Mouse (Mus musculus) stomach, embryonic 14.5 days (tissue): ENCODE measurements around the gene Grm5. TPM values are rescaled to one million over a fixed set of nuclear protein-coding genes. Genes with fewer than 3 reads are reported as not detected.

ENCODE experiments used
- ATAC-seq: fragments of 200-750 bp; cut with Nextera tagmentation; 2 replicates; pipeline ENCODE4 v1.8.0; 2017; ENCODE audit warnings: low read depth, moderate TSS enrichment; ENCODE audit not compliant: insufficient number of reproducible peaks, insufficient read depth, low FRiP score
- H3K27ac ChIP-seq: fragments of 300-500 bp; sonication (generic); 2 replicates; pipeline ENCODE4 v1.5.1; 2014; ENCODE audit warnings: mild to moderate bottlenecking, low read length, moderate library complexity, mixed read lengths
- H3K27me3 ChIP-seq: fragments of 300-500 bp; sonication (generic); 2 replicates; pipeline ENCODE4 v1.6.1; 2014; ENCODE audit warnings: low read length, control low read depth, mixed read lengths; ENCODE audit not compliant: control insufficient read depth, insufficient read depth
- H3K36me3 ChIP-seq: fragments of 300-500 bp; sonication (generic); 2 replicates; pipeline ENCODE4 v1.6.1; 2014; ENCODE audit warnings: mild to moderate bottlenecking, control low read depth, low read length, moderate library complexity, mixed read lengths; ENCODE audit not compliant: control insufficient read depth, insufficient read depth
- H3K4me1 ChIP-seq: fragments of 300-500 bp; sonication (generic); 2 replicates; pipeline ENCODE4 v1.6.1; 2014; ENCODE audit warnings: low read length, control low read depth, mixed read lengths; ENCODE audit not compliant: control insufficient read depth, insufficient read depth
- H3K4me2 ChIP-seq: fragments of 300-500 bp; sonication (generic); replicated peaks from 2 replicates; pipeline ENCODE4 v1.6.1; 2014; ENCODE audit warnings: low read depth, low read length, control low read depth
- H3K4me3 ChIP-seq: fragments of 300-500 bp; sonication (generic); 2 replicates; pipeline ENCODE4 v1.5.1; 2014; ENCODE audit warnings: low read depth, low read length, control low read depth
- H3K9ac ChIP-seq: fragments of 300-500 bp; sonication (generic); replicated peaks from 2 replicates; pipeline ENCODE4 v1.6.1; 2014; ENCODE audit warnings: low read depth, mild to moderate bottlenecking, control low read depth, low read length, moderate library complexity, mixed read lengths
- H3K9me3 ChIP-seq: fragments of 300-500 bp; sonication (generic); 2 replicates; pipeline ENCODE4 v1.6.1; 2016; ENCODE audit warnings: low read depth, low read length, control low read depth; ENCODE audit not compliant: control insufficient read depth
- WGBS: fragments of 180-500 bp; shearing (Covaris S2); extraction: QIAGEN DNeasy Blood & Tissue Kit; methylation state at CpG from one replicate; pipeline ENCODE4 v1.1.7; 2014; 5-methylcytosine and 5-hydroxymethylcytosine counted together
- polyA plus RNA-seq: library from polyadenylated mRNA; unstranded; fragments of >200 nt; fragmentation: Nextera tagmentation; extraction: Ambion mirVana; gene quantifications from 2 replicates; pipeline ENCODE4 v1.2.1, GENCODE M21; 2014

The Grm5 gene
- polyA plus RNA-seq, 1 experiment from 2014 or later, result not detected

DNA sequence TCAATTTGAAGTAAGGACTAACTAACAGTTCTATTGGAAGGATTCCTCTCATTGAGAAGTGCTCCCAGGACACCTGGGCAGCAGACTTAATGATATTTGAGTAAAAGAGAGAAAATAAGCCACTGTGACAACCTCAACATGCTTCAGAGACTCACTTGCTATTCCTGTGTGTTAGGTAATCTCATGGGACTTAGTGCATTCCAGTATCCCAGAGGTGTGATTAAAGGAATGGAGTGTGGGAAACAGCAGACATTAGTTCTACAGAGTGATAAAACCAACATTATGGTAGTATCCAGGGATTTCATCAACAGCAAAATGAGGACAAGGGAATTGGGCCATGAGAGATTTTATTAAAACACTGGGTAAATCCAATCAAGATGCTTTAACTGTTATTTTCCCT, 205.0 kb downstream of the Grm5 start:
- Histone ChIP-seq H3K9me3 (no peaks in the 10 kb centered on the region), H3K27me3 (no peaks in the 10 kb centered on the region), H3K36me3 (no peaks in the 10 kb centered on the region), H3K4me2 (no peak overlapping the region), H3K4me1 (no peaks in the 10 kb centered on the region), H3K4me3 (no peak overlapping the region), H3K9ac (no peak overlapping the region), H3K27ac (no peak overlapping the region)
- ATAC-seq, result no peak

DNA sequence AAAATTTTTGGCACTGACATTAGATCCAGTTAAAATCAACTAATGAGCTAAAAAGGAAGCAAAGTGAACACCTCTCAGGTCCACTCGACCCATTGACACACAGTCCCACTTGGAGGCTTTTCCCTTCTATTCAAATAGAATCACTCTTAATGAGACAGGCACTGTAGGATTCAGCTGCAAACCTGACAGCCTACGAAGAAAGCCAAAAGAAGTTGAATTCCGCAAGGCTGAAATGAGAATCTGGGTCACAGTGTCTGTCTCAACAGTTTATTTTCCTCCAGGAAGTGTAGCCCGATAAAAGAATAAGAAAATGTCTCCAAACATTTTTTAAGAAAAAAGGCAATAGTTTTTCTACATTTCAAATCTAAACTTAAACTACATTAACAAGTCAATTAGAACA, 209.9 kb downstream of the Grm5 start:
- Histone ChIP-seq H3K9me3 (no peaks in the 10 kb centered on the region), H3K27ac (no peak overlapping the region), H3K4me3 (no peak overlapping the region), H3K4me2 (no peak overlapping the region), H3K27me3 (no peaks in the 10 kb centered on the region), H3K4me1 (no peaks in the 10 kb centered on the region), H3K9ac (no peak overlapping the region), H3K36me3 (no peaks in the 10 kb centered on the region)
- 76% methylated on average over 4 of the region's 4 CpGs for WGBS
- no peak for ATAC-seq

DNA sequence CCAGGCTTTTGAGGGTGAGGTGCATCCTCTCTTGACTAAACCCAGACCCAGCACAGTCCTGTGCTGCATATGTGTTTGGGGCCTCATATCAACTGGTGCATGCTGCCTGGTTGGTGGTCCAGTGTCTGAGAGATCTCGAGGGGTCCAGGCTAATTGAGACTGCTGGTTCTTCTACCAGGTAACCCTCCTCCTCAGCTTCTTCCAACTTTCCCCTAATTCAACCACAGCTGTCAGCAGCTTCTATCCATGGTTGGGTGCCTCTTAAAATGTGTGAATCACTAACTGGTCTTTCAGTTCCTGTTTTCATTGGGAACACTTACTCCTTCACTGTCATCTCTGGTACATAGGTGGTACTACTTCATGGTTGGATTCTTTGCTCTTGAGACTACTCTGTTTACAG, 240.9 kb downstream of the Grm5 start:
- Histone ChIP-seq H3K27ac (no peak overlapping the region), H3K4me2 (no peak overlapping the region), H3K4me1 (no peaks in the 10 kb centered on the region), H3K4me3 (no peak overlapping the region), H3K36me3 (no peaks in the 10 kb centered on the region), H3K27me3 (no peaks in the 10 kb centered on the region), H3K9me3 (no peaks in the 10 kb centered on the region), H3K9ac (no peak overlapping the region)
- ATAC-seq, result no peak
- 61% methylated on average over 1 of the region's 1 CpGs for WGBS

GRCm38 (mm10) chr7:87834669-87835068, 250.7 kb downstream of the Grm5 start:
- Histone ChIP-seq H3K27me3 (no peaks in the 10 kb centered on the region), H3K9ac (no peak overlapping the region), H3K36me3 (no peaks in the 10 kb centered on the region), H3K4me1 (no peaks in the 10 kb centered on the region), H3K4me2 (no peak overlapping the region), H3K4me3 (no peak overlapping the region), H3K9me3 (no peaks in the 10 kb centered on the region), H3K27ac (no peak overlapping the region)
- WGBS, result 65% methylated on average over 4 of the region's 4 CpGs
- ATAC-seq, result no peak

DNA sequence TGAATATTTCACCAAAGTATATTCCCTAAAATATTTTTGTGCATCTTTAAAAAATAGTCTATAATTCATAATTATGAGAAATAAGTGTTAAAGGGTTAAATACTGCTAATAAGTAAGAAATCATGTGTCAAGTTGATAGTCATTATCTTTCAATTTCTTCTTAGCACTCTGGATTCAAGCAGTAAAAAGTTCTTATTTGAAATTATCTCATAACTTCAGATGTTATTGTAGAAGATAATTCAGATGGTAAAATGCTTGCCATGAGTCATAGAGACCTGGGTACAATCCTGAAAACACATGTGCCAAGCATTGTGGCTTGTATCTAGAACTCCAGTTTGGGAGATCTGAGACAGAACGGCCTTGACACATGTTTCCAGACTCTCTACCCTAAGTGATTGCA, 254.6 kb downstream of the Grm5 start:
- Histone ChIP-seq H3K4me2 (no peak overlapping the region), H3K27ac (no peak overlapping the region), H3K36me3 (no peaks in the 10 kb centered on the region), H3K9me3 (no peaks in the 10 kb centered on the region), H3K27me3 (no peaks in the 10 kb centered on the region), H3K9ac (no peak overlapping the region), H3K4me1 (no peaks in the 10 kb centered on the region), H3K4me3 (no peak overlapping the region)
- WGBS, result 92% methylated on average over 1 of the region's 1 CpGs
- ATAC-seq, result no peak

DNA sequence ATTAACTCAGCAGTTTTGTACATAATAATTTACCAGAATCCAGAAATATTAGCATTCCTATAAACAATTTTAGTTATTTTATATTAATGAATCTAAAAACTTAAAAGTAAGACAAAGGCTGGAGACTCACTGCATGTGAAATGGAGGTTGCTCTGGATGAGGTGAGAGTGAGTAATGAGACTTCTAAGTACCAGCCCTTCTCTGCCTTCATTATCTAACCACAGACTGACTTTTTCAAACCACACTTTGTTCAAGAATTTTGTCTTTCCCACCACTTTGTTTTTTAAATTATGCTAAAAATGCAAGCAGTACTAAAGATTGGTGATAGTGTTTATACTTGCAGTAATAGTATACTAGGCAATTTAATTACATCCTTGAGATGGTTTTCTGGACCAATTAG, 259.5 kb downstream of the Grm5 start:
- Histone ChIP-seq H3K4me1 (no peaks in the 10 kb centered on the region), H3K9ac (no peak overlapping the region), H3K27me3 (no peaks in the 10 kb centered on the region), H3K36me3 (no peaks in the 10 kb centered on the region), H3K27ac (no peak overlapping the region), H3K9me3 (no peaks in the 10 kb centered on the region), H3K4me3 (no peak overlapping the region), H3K4me2 (no peak overlapping the region)
- ATAC-seq, result no peak

DNA sequence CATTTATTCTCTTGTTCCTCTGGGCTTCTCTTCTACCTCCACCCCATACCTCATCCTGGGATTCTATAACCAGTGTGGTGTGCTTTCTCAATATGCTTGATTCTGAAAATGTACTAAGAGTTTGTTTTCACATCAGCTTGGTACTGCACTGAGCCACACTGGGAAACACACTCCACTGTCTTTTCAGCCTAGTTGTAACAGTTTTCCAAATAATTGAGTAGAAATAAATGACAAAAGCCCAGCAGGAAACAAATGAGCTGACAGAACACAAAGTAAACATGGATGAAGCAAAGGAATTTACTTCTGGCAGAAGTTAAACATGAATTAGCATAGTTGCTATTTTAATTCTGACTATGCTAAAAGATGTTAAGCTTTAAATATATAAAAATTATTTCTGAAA, 262.1 kb downstream of the Grm5 start:
- Histone ChIP-seq H3K9me3 (no peaks in the 10 kb centered on the region), H3K4me3 (no peak overlapping the region), H3K36me3 (no peaks in the 10 kb centered on the region), H3K4me1 (no peaks in the 10 kb centered on the region), H3K4me2 (no peak overlapping the region), H3K27ac (no peak overlapping the region), H3K9ac (no peak overlapping the region), H3K27me3 (no peaks in the 10 kb centered on the region)
- no peak for ATAC-seq

DNA sequence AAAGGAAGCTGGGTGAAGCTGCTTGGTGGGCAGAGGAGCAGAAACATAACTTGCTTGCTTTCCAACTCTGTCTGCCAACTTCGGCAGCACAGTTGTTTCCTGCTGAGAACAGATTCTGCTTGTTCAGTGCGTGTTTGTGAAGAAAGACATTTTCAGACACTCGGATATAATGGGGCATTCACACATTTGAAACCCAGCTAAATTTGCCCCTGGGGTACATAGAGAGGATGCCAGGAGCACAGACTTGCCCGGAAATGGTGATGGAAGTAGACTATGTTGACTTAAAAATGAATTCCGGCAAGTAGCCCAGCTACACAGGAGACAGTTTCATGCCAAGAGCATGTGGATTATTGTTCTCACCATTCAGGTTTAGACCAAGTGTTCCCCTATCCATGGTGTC, 342.0 kb downstream of the Grm5 start:
- Histone ChIP-seq H3K4me2 (no peak overlapping the region), H3K9me3 (no peaks in the 10 kb centered on the region), H3K4me1 (no peaks in the 10 kb centered on the region), H3K36me3 (no peaks in the 10 kb centered on the region), H3K27ac (no peak overlapping the region), H3K27me3 (no peaks in the 10 kb centered on the region), H3K9ac (no peak overlapping the region), H3K4me3 (no peak overlapping the region)
- ATAC-seq, result no peak
- WGBS, result 80% methylated on average over 5 of the region's 5 CpGs

DNA sequence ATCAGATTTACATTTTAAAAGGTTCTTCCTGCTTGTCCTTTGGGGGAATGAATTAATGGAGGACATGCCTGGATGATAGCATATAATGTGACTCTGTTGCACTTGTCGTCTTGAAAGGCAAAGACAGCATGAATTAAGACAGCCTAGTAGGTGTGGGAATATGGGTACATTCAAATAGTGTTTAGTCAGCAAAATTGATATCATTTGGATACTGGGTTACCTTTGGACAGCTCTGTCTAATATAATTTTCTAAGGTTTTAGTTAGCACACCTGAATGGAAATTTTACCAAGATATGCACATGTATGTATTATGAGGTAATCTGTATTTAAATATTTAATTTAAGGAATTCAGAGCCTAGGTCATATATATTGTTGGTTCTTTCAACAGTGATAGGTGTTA, 353.4 kb downstream of the Grm5 start:
- no peak for ATAC-seq
- 85% methylated on average over 1 of the region's 1 CpGs for WGBS

More for the DNA sequence above, 353.4 kb downstream of the Grm5 start:
- H3K4me1 ChIP-seq, result no peaks in the 10 kb centered on the region
- H3K4me3 ChIP-seq, result no peak overlapping the region
- H3K36me3 ChIP-seq, result no peaks in the 10 kb centered on the region
- no peaks in the 10 kb centered on the region for H3K27me3 ChIP-seq
- no peaks in the 10 kb centered on the region for H3K9me3 ChIP-seq
- H3K27ac ChIP-seq, result no peak overlapping the region
- H3K9ac ChIP-seq, result no peak overlapping the region
- H3K4me2 ChIP-seq, result no peak overlapping the region
